Mouse (Mus musculus): ENCODE data around the gene Cerkl.

DNA sequence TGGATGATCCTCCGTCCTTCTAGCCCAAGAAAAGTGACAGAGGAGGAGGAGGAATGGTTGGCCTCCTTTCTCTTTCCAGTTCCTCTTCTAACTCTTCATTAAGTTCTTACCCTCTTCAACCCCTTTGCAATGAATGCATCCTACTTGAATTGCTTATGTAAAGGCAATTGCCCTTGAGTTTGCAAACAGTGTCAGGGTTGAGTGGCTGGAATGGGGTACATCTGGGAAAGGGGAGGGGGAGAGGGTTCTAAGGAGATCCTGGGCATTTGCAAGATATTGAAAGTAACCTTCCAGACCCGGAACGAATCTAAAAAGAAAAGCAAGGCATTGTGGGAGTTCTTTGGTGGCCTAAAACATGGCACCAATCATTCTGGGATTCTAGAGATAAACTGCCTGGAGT, 1.3 kb upstream of the Cerkl start:
- TF ChIP-seq CTCF (IDR thresholded peaks at IDR 0.05; ENCODE audit: low read depth, low read length) (no peak), EP300 (IDR thresholded peaks at IDR 0.05; ENCODE audit: insufficient read depth, low read depth, low read length) (peak; percentile 60)

All from ES-Bruce4 (cell line).